Mouse (Mus musculus) megakaryocyte, embryonic 14.5 days (primary cell): Measurements from ENCODE around the gene Vegfa. TPM values are rescaled to one million over a fixed set of nuclear protein-coding genes. Genes with fewer than 3 reads are reported as not detected.

Source experiments
- H3K27me3 ChIP-seq: replicated peaks from 2 replicates; pipeline ENCODE3; 2012; ENCODE audit warnings: inconsistent platforms
- H3K36me3 ChIP-seq: replicated peaks from 2 replicates; pipeline ENCODE3; 2012; ENCODE audit warnings: low read length, inconsistent platforms, mixed read lengths
- H3K4me1 ChIP-seq: 2 replicates; pipeline ENCODE4 v1.6.1; 2012; ENCODE audit warnings: inconsistent platforms
- H3K4me3 ChIP-seq: replicated peaks from 2 replicates; pipeline ENCODE3; 2012; ENCODE audit warnings: moderate library complexity, mild to moderate bottlenecking, inconsistent platforms
- H3K9me3 ChIP-seq: 2 replicates; pipeline ENCODE4 v1.6.1; 2012; ENCODE audit warnings: inconsistent platforms
- FLI1 ChIP-seq: IDR thresholded peaks from 2 replicates; pipeline ENCODE4 v1.6.1; 2012; ENCODE audit warnings: low read length, inconsistent platforms, mixed read lengths
- GATA1 ChIP-seq: IDR thresholded peaks from 3 replicates; pipeline ENCODE4 v1.6.1; 2012; ENCODE audit warnings: mixed read lengths, low read length, inconsistent platforms, borderline replicate concordance
- polyA plus RNA-seq: library from polyadenylated mRNA; stranded (reverse); fragments of >175 nt; gene quantifications from 2 replicates; pipeline ENCODE4 v1.2.3, GENCODE M21; 2012; ENCODE audit warnings: low replicate concordance; ENCODE audit not compliant: insufficient read depth

The Vegfa gene
- polyA plus RNA-seq, 1 experiment, result 103 TPM

- H3K9me3 ChIP-seq, result no peaks in the 10 kb centered on the region
- H3K36me3 ChIP-seq, result no peaks in the 10 kb centered on the region
- H3K27me3 ChIP-seq, result peaks cover 6% of the 10 kb centered on the region
- peaks cover 48% of the 10 kb centered on the region for H3K4me1 ChIP-seq
- no peak overlapping the region for H3K4me3 ChIP-seq
- no peak for TF ChIP-seq GATA1
- no peak for TF ChIP-seq FLI1
These were observed 50.3 kb downstream of the Vegfa start for GRCm38 (mm10) chr17:45981841-45982240.

GRCm38 (mm10) chr17:45979025-45979805, 53.0 kb downstream of the Vegfa start:
- no peaks in the 10 kb centered on the region for H3K27me3 ChIP-seq
- H3K4me1 ChIP-seq, result peaks cover 63% of the 10 kb centered on the region
- no peak overlapping the region for H3K4me3 ChIP-seq
- no peaks in the 10 kb centered on the region for H3K36me3 ChIP-seq
- no peaks in the 10 kb centered on the region for H3K9me3 ChIP-seq
- no peak for TF ChIP-seq GATA1
- TF ChIP-seq FLI1, result no peak

DNA sequence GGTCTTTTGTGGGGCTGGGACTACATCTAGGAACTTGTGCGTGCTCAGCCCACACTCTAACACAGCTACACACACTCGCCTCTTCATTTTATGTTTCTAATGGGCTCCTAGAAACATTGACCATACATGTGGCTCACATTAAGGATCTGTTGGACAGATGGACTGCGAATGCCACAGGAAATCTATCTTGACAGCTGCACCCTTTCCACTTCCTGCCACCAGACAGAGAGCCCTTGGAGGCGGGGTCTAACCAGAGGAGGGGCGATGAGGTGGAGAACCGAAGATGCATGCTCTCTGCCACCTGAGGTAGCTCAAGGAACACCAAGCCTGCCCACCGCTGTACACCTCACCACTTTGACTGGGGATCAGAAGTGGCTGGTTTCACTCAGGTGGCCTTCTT, 57.7 kb downstream of the Vegfa start:
- H3K4me1 ChIP-seq, result peaks cover 99% of the 10 kb centered on the region

DNA sequence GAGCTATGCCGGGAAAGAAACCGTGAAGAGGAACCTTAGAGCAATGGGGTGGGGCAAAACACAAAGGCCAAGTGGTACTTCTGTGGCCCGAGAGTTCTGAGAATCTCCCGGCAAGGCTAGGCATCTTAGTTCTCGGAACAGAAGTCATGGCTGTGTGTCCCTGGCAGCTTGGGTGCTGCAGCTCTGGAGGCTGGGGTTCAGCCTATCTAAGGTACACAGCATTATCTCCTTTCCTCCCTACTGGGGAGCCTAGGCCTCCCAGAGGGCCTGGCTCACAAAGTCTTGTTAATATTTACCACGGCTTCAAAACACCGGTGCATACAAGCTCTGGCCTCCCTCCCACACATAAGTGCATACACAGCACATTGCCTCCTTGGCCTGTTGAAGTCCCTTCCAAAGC, 59.0 kb downstream of the Vegfa start:
- Histone ChIP-seq H3K9me3 (no peaks in the 10 kb centered on the region), H3K4me1 (peaks cover 86% of the 10 kb centered on the region)
- no peak for TF ChIP-seq GATA1
- no peak for TF ChIP-seq FLI1

More for the DNA sequence above, 57.7 kb downstream of the Vegfa start:
- TF ChIP-seq GATA1 (peak; percentile 48; the same call in 1 of the 3 replicates), FLI1 (peak; percentile 87)
- Histone ChIP-seq H3K36me3 (no peaks in the 10 kb centered on the region), H3K4me3 (peak overlapping the region; percentile 88), H3K27me3 (no peaks in the 10 kb centered on the region), H3K9me3 (no peaks in the 10 kb centered on the region)

GRCm38 (mm10) chr17:45972405-45972804, 59.8 kb downstream of the Vegfa start:
- TF ChIP-seq GATA1, result no peak
- no peak for TF ChIP-seq FLI1
- Histone ChIP-seq H3K4me1 (peaks cover 86% of the 10 kb centered on the region), H3K4me3 (peak overlapping the region; percentile 60), H3K9me3 (no peaks in the 10 kb centered on the region), H3K36me3 (no peaks in the 10 kb centered on the region), H3K27me3 (no peaks in the 10 kb centered on the region)

More for the DNA sequence above, 59.0 kb downstream of the Vegfa start:
- H3K36me3 ChIP-seq, result no peaks in the 10 kb centered on the region
- peak overlapping the region; percentile 85 for H3K4me3 ChIP-seq
- H3K27me3 ChIP-seq, result no peaks in the 10 kb centered on the region

DNA sequence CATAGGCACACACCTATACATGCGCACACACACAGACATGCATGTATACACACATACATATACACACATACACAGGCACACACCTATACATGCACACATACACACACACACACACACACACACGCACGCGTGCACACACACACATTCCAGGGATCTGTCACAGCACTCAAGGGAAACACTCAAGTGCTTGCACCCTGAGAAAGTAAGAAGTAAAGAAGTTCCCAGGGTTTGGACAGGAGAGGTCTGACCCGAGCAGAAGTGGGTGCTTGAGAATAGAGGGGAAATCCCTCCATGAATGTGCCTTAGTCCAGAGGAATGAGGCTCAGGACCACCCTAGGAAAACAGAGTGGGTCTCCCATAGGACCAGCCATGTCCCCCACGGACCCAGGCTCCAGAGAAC, 60.4 kb downstream of the Vegfa start:
- Histone ChIP-seq H3K27me3 (peaks cover 3% of the 10 kb centered on the region), H3K4me1 (peaks cover 84% of the 10 kb centered on the region), H3K36me3 (no peaks in the 10 kb centered on the region), H3K4me3 (peak overlapping the region; percentile 50), H3K9me3 (no peaks in the 10 kb centered on the region)
- TF ChIP-seq GATA1, result no peak

- H3K9me3 ChIP-seq, result no peaks in the 10 kb centered on the region
- H3K27me3 ChIP-seq, result peaks cover 4% of the 10 kb centered on the region
- TF ChIP-seq FLI1, result no peak
- TF ChIP-seq GATA1, result no peak
- H3K4me3 ChIP-seq, result no peak overlapping the region
- no peaks in the 10 kb centered on the region for H3K36me3 ChIP-seq
- H3K4me1 ChIP-seq, result peaks cover 77% of the 10 kb centered on the region
These were observed 61.2 kb downstream of the Vegfa start for GRCm38 (mm10) chr17:45970741-45971550.

GRCm38 (mm10) chr17:45969596-45969995, 62.6 kb downstream of the Vegfa start:
- Histone ChIP-seq H3K4me1 (peaks cover 73% of the 10 kb centered on the region), H3K9me3 (no peaks in the 10 kb centered on the region), H3K27me3 (peaks cover 13% of the 10 kb centered on the region), H3K4me3 (no peak overlapping the region), H3K36me3 (no peaks in the 10 kb centered on the region)
- no peak for TF ChIP-seq FLI1
- TF ChIP-seq GATA1, result no peak

- H3K27me3 ChIP-seq, result peaks cover 13% of the 10 kb centered on the region
- TF ChIP-seq FLI1 (no peak), GATA1 (no peak)
- peaks cover 69% of the 10 kb centered on the region for H3K4me1 ChIP-seq
- no peaks in the 10 kb centered on the region for H3K9me3 ChIP-seq
- no peaks in the 10 kb centered on the region for H3K36me3 ChIP-seq
- H3K4me3 ChIP-seq, result no peak overlapping the region
These were observed 63.8 kb downstream of the Vegfa start for GRCm38 (mm10) chr17:45968341-45968740.

Other genes starting within 250 kb of the Vegfa start
- gene Mrps18a, start 78.6 kb upstream of the Vegfa start, polyA plus RNA-seq, result 33.8 and 77.2 TPM in 2 replicates
- gene Rsph9, start 111.8 kb upstream of the Vegfa start, polyA plus RNA-seq, result not detected in 2 replicates
- 8.8 and 18.5 TPM in 2 replicates for gene Mad2l1bp, start 121.2 kb upstream of the Vegfa start, polyA plus RNA-seq
- gene Gtpbp2, start 128.7 kb upstream of the Vegfa start, polyA plus RNA-seq, result 65.9 and 69.9 TPM in 2 replicates
- 0.35 and 1.6 TPM in 2 replicates for gene Polh, start 170.3 kb upstream of the Vegfa start, polyA plus RNA-seq
- gene Xpo5, start 170.4 kb upstream of the Vegfa start, polyA plus RNA-seq, result 2.1 and 4.5 TPM in 2 replicates
- 10.9 TPM in 1 of 2 replicates, not detected in the other for gene Polr1c, start 215.7 kb upstream of the Vegfa start, polyA plus RNA-seq
- gene Yipf3, start 215.7 kb upstream of the Vegfa start, polyA plus RNA-seq, result 213 and 264 TPM in 2 replicates
- gene Lrrc73, start 221.2 kb upstream of the Vegfa start, polyA plus RNA-seq, result 3.6 and 5.3 TPM in 2 replicates